10 mouse cellular contexts compared by ENCODE assay signal in the genomic region with DNA sequence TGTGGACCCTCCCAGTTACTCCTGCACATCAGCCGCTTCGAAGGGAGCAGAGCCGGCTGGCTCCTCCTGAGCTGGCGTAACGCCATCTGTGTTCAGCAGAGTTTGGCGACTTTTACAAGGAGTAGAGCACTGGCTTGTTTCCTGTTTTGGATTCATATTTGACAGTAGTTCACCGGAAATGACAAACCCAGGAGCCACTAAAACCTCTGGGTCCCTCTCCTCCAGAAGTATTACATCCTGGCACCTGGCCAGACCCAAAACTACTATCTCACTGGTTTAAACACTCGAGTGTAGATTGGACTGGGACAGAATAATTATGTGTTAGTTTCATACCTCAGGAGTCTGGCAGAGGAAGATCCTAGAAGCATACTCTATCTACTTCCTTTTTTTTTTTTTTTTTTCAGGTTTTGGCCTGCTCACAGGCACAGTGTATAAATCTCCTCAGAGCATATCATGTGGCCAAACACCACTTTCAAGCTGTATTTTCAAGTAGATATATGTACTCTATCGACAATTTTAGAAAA. TPM values are rescaled to one million over a fixed set of nuclear protein-coding genes. Genes with fewer than 3 reads are reported as not detected.
DNase-seq lines count a peak whose midpoint lies in the region; ATAC-seq lines count a peak whose summit lies in the region.
"Had no signal": no experiment of that assay in that cellular context is flagged by ENCODE, and none has a peak within 500 bp of the region (broad histone marks: within the 10 kb centered on the region; RNA-seq: fewer than 3 reads in every experiment).

No protein-coding gene starts in this region.

- ATAC-seq in heart, embryonic 11.5 days (replicated peaks; ENCODE audit: insufficient number of reproducible peaks, low FRiP score, low TSS enrichment): no peak

- no peak overlapping the region for H3K4me3 ChIP-seq in heart, embryonic 11.5 days (ENCODE audit: low read depth, low read length)
- H3K4me3 ChIP-seq: neural tube, embryonic 13.5 days had no signal

- H3K27me3 ChIP-seq in heart, embryonic 11.5 days (ENCODE audit: control insufficient read depth, insufficient read depth, low read length): no peaks in the 10 kb centered on the region
- H3K27me3 ChIP-seq: neural tube, embryonic 13.5 days had no signal

- H3K4me1 ChIP-seq in heart, embryonic 11.5 days (ENCODE audit: control insufficient read depth, insufficient read depth, low read length): no peaks in the 10 kb centered on the region

- no peak overlapping the region for H3K27ac ChIP-seq in heart, embryonic 11.5 days (ENCODE audit: low read depth, low read length)
- H3K27ac ChIP-seq: neural tube, embryonic 13.5 days had no signal

- H3K9me3 ChIP-seq in heart, embryonic 11.5 days (replicated peaks; ENCODE audit: control insufficient read depth, low read length): no peaks in the 10 kb centered on the region
- H3K9me3 ChIP-seq: neural tube, embryonic 13.5 days had no signal

- peak; percentile 97 for DNase-seq in heart, adult 11 months
- DNase-seq in urinary bladder, postnatal 36 days (ENCODE audit: low spot score in 2 of 2): peak; percentile 4 to 38
- DNase-seq in urinary bladder, postnatal 10 days (ENCODE audit: low spot score): no peak
- peak; percentile 41 to 74 for DNase-seq in gastrocnemius, postnatal 4 days (ENCODE audit: low spot score in 2 of 2)
- DNase-seq in kidney, postnatal 10 days: peak; percentile 78
- DNase-seq in skeletal muscle tissue, adult 2 months (ENCODE audit: low read depth, low spot score): peak; percentile 64
- DNase-seq in Muller cell, postnatal 12 days (ENCODE audit: inconsistent ontology term): no peak

- no peak overlapping the region for H3K9ac ChIP-seq in heart, embryonic 11.5 days (ENCODE audit: low read depth, low read length)
- H3K9ac ChIP-seq: neural tube, embryonic 13.5 days had no signal

- no peak overlapping the region for H3K4me2 ChIP-seq in heart, embryonic 11.5 days
- H3K4me2 ChIP-seq: neural tube, embryonic 13.5 days had no signal

- 0 out of 2 replicates have a peak, but pooled peaks cover 3% of the 10 kb centered on the region for H3K36me3 ChIP-seq in heart, embryonic 11.5 days (ENCODE audit: control insufficient read depth, insufficient read depth, low read length)
- H3K36me3 ChIP-seq: neural tube, embryonic 13.5 days had no signal

- 68% methylated on average over 9 of the region's 9 CpGs for WGBS in heart, embryonic 11.5 days (ENCODE audit: insufficient replicate concordance)

RNA-seq across cellular contexts. Expression of a gene that starts 11.0 kb away (rescaled TPM):
- 0.42 and 0.54 TPM in 2 replicates for polyA plus RNA-seq in heart, embryonic 11.5 days (2014; fragmentation: Nextera tagmentation; extraction: Ambion mirVana)
- total RNA-seq in gastrocnemius, postnatal 4 days (2021): 1 to 10 TPM; 1.2 to 1.4 TPM
- polyA plus RNA-seq: frontal cortex, adult 2 months had no signal

Comparison
In these comparisons a context has a peak if more than half of its experiments do, and no peak if none do; other contexts are left out.
1. DNase-seq: peak in heart, adult 11 months (single experiment), urinary bladder, postnatal 36 days (2 of 2), gastrocnemius, postnatal 4 days (2 of 2), kidney, postnatal 10 days (single experiment) and skeletal muscle tissue, adult 2 months (single experiment); none in urinary bladder, postnatal 10 days (single experiment) and Muller cell, postnatal 12 days (single experiment).